Mouse (Mus musculus) WW6 (cell line): Measurements from ENCODE around the gene Dgat2.

Experiments used
- DNase-seq: peaks from one replicate; pipeline ENCODE4 v3.0.0-alpha.2; 2013; ENCODE audit warnings: low read depth, low spot score

Gene Dgat2

DNA sequence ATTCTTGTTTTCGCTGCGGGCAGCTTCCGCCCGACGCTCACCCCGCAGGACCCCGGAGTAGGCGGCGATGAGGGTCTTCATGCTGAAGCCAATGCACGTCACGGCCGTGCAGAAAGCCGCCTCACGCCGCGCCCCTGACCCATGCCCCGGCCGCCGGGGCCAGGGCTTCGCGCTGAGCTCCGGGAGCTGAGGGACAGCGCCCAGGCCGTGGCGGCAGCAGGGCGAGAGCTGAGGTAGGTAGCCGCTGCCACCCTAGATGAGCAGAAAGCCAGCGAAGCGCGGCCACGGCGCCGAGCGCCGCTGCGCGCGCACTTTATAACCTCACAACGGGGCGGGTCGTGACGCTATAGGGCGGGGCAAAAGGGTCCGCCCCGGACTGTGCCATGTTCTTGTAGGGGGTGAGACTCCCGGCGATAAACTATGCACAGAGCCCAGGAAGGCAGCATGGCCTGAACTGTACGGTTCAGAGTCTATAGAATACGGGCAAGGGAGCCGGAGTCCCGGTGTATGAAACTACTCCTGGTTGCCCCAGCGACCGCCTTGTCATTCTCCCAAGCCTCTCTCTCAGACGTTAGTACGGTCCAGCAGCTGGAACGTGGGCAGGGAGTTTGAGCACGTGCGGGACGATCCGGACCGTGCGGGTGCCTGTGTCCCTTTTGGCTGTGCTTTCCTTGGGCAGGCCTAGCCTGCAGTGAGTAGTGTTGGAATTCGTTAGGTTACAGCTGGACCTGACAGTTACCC is at the start of gene Dgat2:
Dgat2 (minus strand) TSS at position 288 of the 741 bp plus-strand sequence.
- peak; percentile 62 for DNase-seq

DNA sequence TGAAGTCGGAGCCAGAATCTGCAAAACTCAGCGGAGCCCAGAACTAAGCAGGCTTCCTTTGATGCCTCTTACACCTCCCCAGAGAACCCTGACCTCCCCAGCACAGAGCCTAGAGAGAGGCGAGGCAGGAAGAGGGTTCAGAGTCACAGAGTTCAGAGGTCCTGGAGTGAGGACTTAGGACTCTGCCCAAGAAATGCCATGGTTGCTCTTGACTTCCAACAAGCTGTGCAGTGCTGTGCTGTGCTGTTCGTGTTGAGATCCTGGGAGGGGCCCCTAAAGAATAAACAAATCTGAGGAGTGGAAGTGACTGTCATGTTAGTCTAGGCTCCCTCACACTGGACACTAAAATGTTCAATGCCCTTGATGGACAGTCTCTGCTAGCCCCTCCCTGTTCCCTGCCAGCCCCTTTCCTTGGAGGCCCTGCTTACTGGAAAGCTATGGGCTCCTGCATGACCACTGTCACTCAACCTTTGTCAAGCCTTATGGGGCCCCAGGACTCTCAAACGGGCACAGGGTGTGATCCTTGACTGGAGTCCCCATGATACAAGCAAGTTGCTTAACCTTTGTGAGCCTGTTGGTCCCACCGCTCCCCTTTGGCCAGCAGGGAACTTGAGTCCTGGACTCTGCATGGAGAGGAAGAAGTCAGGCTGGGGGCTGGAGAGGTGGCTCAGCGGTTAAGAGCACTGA is 47.7 kb upstream of the Dgat2 start:
- DNase-seq, result no peak

DNA sequence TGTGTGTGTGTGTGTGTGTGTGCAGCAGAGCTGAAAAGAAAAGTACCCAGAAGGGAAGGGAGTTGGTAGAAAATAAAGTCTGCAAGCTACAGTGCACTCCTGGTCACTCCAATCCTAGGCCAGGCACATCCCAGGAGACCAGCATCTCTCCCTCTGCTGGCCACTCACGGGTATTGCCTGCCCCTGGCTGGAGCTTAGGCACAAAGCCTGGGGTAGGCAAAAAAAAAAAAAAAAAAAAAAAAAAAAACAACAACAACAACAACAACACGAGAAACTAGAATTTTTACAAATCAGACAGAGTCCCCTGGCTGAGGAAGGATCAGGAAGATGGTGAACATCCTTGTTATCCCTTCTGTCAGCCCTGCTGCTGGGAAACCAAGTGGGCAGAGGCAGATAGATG is 46.9 kb upstream of the Dgat2 start:
- DNase-seq, result no peak

DNA sequence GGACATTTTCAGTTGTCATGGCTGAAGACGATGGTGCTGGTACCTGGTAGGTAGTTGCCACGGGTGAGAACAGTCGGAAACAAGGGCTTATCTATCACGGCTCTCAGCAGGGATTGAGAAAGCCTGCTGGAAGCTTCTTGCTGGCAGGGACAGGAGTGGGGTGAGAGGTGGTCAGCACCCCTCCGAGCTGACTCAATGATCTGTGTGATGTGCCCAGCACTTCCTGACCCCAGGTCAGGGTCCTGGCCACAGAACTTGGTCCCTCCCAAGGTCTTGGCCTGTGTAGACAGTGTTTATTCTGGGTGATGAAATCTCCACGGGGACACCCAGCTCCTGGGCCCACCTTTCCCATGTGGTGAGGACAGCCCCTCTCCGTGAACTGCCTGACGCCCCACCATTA is 46.3 kb upstream of the Dgat2 start:
- no peak for DNase-seq

GRCm38 (mm10) chr7:99227267-99227666 is 44.7 kb upstream of the Dgat2 start:
- no peak for DNase-seq

DNA sequence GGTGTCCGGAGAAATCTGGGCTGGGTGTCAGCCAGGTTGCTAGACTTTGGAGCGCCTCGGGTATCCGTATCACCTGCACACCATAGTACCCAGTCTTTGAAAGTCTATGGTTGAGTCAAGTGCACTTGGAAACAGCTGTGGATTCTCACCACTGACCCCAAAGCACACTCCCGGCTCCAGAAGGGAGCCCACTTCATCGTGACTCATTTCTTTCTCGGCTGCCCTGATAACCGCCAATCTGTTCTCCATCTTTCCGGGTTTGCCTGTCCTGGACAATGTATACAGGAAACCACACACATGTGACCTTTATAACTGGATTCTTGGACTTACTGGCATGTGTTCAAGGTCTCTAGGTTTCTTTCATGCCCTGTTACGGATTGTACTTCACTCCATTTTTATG is 44.1 kb upstream of the Dgat2 start:
- no peak for DNase-seq

DNA sequence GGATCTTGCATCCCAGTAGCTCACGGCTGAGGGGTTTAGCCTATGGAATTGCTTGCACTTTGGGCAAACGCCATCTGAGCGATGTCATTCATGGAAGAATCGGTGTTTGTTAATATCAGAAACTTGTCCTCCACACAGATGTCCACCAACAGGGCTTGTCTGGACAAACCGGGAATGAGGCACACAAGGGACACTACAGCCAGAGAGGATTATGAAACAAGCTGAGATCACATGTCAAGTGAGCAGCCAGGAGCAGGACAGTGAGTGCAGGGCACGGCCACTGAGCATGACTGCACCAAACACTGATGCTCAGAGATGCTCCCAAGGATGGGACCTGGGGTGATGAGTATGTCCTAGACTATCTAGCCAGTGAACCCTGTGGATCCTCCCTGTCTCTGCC is 42.9 kb upstream of the Dgat2 start:
- no peak for DNase-seq

GRCm38 (mm10) chr7:99224648-99225190 is 42.2 kb upstream of the Dgat2 start:
- no peak for DNase-seq

GRCm38 (mm10) chr7:99224225-99224624 is 41.7 kb upstream of the Dgat2 start:
- no peak for DNase-seq

DNA sequence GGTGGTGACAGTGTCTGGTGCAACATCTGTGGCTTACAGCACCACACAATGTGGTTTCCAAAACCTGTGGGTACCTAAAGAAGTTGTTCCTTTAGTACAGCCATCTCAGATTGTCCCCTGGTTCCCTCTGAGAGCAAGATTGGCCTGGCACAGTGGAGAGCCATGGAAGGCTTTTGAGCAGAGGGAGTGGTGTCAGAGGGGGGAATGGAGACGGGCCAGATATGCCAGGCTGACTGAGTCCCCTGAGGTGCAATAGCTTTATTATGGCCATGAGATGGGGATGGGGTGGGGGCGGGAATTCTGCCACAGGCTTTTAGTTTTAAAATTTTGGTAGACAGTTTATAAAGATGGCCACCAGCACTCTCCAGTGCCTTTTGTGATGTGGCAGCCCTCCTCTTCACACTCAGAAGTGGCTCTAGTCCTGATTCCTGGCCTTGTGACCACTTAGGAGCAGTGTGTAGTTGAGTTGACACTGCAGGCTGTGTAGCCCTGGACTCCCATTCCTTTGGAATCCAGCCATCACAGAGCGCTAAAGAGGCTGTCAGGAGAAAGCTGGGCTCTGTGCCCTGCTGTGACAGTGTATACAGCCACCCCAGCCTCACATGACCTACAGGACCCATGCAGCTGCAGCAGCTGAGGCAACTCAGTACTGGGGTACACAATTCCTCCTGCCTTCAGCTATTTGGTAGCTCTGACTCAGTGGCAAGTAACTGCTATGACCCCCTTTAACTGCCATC is 35.0 kb upstream of the Dgat2 start:
- DNase-seq, result no peak

DNA sequence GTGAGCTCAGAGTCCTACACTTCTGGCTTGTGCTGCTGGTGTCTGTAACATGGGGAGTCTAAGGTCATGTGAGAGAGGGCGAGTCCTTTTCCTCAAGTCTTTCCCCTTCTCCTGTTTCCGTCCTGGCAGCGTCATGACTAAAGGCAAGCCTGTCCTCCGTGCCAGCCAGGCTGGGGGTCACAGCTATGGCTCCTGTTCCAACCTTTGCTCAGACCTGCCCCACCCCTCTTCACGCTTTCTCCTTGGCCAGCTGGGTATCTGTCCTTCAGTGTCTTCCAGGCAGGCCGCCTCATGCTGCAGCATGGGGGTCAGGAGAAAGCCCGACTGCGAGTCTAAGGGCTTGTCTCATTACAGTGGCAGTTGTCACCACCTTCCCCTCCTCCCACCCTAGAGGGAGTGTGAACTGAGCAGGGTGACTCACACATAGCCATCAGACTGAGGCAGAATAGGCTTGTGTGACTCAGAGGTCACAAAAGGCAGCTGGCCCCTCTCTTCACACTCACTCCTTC is 32.9 kb upstream of the Dgat2 start:
- DNase-seq, result no peak

DNA sequence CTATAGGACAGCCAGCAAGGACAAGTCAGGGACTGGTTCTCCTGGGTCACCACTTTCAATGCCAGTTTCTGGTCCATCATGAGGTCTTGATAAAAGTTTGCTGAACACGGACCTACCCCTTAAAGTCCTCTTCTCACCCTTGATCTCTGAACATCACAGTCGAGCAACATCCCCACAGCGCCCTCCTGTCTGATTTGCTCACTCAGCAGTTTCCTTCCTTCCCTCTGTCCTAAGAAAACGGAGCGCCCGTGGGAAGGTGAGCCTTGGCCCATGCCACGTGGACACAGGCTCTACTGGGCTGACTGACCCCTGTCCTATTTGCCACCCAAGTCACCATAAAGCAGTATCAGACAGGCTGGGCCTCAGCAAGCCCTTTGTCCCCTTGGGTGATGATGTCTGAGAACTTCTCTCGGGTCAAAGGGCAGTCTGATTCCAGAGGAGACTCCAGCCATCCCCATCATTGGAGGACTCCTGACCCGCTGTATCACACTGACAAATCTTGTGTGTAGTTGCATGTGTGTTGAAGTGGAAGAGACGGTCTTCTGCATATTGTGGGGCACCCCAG is 32.2 kb upstream of the Dgat2 start:
- DNase-seq, result no peak

DNA sequence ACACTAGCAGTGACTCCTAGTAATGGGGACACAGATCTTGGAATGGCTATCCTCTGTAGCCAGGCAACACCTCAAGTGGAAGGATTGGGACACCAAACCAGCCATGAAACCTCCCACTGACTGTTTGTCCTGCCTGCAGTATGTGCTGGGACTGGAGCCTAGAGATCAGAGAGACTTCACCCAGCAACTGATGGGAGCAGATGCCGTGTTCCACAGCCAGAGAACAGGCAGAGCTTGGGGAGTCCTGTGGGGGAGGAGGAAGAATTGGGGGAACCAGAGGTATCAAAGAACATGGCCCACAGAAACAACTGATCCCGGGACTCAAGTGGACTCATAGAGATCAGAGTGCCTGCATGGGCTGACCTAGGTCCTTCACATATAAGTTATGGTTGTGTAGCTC is 31.2 kb upstream of the Dgat2 start:
- no peak for DNase-seq

DNA sequence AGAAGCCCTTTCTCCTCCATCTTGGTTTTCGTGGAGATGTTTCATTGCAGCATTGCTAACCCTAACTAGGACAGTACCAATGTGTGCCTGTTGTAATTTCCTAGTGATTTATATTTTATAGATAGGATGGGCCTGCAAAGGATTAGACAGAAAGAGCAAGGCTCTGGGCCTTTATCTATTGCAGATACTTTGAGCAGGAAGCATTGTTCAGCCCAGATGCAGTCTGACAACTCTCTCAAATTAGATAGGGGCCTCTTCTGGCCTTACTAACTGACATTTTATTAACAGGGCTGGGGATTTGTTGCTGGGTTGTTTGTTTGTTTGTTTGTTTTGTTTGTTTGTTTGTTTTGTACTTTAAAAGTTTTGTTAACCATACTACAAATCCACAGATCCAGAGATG is 30.5 kb upstream of the Dgat2 start:
- no peak for DNase-seq

DNA sequence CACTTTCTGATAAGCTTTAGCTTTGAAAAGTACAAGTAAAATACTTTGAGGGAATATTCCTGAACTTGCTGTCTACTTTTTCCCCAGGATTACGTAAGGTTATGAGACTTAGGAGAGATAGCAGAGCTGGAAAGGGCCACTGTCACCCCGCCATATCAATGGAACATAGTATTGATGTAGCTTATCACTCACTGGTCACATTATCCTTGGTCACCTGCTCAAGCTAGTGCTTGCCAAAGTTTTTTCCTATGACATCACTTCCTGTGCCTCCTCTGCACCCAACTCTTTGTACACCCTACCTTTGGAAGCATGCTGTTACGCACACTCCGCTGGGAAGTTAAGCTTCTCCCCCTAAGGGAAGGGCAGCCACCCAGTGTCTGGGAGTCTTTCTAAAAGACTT is 26.2 kb upstream of the Dgat2 start:
- no peak for DNase-seq

GRCm38 (mm10) chr7:99206364-99206763 is 23.8 kb upstream of the Dgat2 start:
- DNase-seq, result no peak

- no peak for DNase-seq
Observed at GRCm38 (mm10) chr7:99202163-99202562, 19.6 kb upstream of the Dgat2 start.

GRCm38 (mm10) chr7:99200290-99200689 is 17.8 kb upstream of the Dgat2 start:
- no peak for DNase-seq

GRCm38 (mm10) chr7:99199451-99200175 is 17.1 kb upstream of the Dgat2 start:
- DNase-seq, result no peak

GRCm38 (mm10) chr7:99198811-99199210 is 16.3 kb upstream of the Dgat2 start:
- no peak for DNase-seq

DNA sequence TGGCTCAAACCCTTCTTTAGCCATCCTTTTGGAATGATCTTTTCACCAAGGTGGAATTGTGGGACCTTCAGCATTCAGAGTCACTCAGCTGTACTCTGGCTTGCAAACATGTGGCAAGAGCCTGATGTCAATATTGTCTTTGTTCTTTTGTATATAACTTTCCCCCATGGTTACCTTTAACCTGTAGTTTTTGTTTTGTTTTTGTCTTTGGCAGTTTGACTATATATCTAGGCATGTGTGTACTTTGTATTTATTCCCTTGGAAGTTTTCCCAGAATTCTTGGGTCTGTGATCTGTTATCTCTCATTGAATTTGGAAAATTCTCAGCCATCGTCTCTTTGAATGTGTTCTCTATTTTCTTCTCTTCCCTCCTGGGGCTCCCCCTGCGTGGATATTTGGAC is 12.0 kb upstream of the Dgat2 start:
- no peak for DNase-seq
